Mouse (Mus musculus) liver, embryonic 14.5 days (tissue): ENCODE data around the gene Maml1.

Experiments
- CTCF ChIP-seq: IDR thresholded peaks from 2 replicates; pipeline ENCODE4 v1.5.1; 2016; ENCODE audit warnings: antibody characterized with exemption, low read depth, control low read depth
- EP300 ChIP-seq: IDR thresholded peaks from 2 replicates; pipeline ENCODE4 v1.6.1; 2016; ENCODE audit warnings: antibody characterized with exemption, low read depth

DNA sequence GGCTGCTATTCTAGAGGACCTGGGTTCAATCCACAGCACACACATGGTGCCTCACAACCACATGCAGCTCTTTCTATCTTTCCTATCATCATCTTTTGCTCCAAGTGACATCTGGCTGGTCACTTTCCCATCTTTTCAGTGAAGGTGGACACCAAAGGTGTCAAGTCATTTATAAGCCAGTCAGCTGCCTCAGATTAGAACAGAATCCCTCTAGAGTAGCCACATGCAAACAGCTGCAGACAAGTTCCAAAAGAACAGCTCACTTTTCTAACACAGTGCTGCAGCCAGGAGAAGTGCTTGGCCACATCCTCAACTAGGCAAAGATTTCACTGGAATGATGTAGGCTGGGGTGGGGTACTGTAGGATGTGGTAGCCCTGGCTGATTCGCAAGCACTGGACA is 22.2 kb downstream of the Maml1 start:
- TF ChIP-seq CTCF: no peak
- TF ChIP-seq EP300: no peak
